Comparison of ENCODE assay signal across 13 mouse cellular contexts in the genomic region with DNA sequence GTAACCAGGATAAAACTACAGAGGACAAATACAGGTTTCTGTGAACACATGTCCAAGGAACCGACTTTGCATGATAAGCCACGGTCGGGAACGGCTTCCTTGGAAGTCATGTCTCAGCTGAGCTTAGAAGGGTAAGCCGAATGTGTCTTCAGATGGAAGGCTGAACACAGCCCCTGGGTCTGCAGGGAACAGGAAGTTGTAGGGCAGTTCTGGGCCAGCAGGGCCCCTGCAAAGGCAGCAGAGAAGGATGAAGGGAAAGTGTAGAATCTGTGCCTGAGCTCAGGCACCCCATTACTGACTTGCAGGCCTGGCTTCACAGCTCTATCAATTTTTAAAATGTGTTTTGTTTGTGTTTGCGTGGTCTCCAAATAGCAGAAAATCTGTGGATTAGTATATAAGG. TPM values are rescaled to one million over a fixed set of nuclear protein-coding genes. Genes with fewer than 3 reads are reported as not detected.
A peak's percentile ranks its signal among the peaks of the same experiment; 100 is the strongest.
DNase-seq lines count a peak whose midpoint lies in the region; ATAC-seq lines count a peak whose summit lies in the region.
"Had no signal": no experiment of that assay in that cellular context is flagged by ENCODE, and none has a peak within 500 bp of the region (broad histone marks: within the 10 kb centered on the region; RNA-seq: fewer than 3 reads in every experiment).

No protein-coding gene starts in this region.

- peaks cover 42% of the 10 kb centered on the region for H3K4me1 ChIP-seq in heart, embryonic 10.5 days
- H3K4me1 ChIP-seq in lung, embryonic 16.5 days (replicated peaks; ENCODE audit: control insufficient read depth, insufficient read depth, low read length) = peaks cover 9% of the 10 kb centered on the region; the same call in 1 of the 2 replicates

- H3K27me3 ChIP-seq in heart, embryonic 10.5 days (ENCODE audit: insufficient read depth, poor library complexity, severe bottlenecking) = no peaks in the 10 kb centered on the region
- H3K27me3 ChIP-seq in lung, embryonic 16.5 days (ENCODE audit: control insufficient read depth, insufficient read depth, low read depth, low read length) = no peaks in the 10 kb centered on the region
- H3K27me3 ChIP-seq: CH12.LX; embryonic facial prominence, embryonic 15.5 days had no signal

- H3K9ac ChIP-seq in lung, embryonic 16.5 days (ENCODE audit: low read length) = no peak overlapping the region; the same call in 1 of the 2 replicates
- H3K9ac ChIP-seq: embryonic facial prominence, embryonic 15.5 days; lung, embryonic 14.5 days had no signal

- H3K4me2 ChIP-seq in lung, embryonic 16.5 days (ENCODE audit: low read depth, low read length) = no peak overlapping the region
- H3K4me2 ChIP-seq: embryonic facial prominence, embryonic 15.5 days; lung, embryonic 14.5 days had no signal

- H3K27ac ChIP-seq in heart, embryonic 10.5 days = peak overlapping the region; percentile 53; the same call in 1 of the 2 replicates
- H3K27ac ChIP-seq in lung, embryonic 16.5 days (ENCODE audit: low read length) = peak overlapping the region; percentile 56; the same call in 1 of the 2 replicates
- H3K27ac ChIP-seq: embryonic facial prominence, embryonic 15.5 days had no signal

- H3K9me3 ChIP-seq in heart, embryonic 10.5 days = no peaks in the 10 kb centered on the region
- no peaks in the 10 kb centered on the region for H3K9me3 ChIP-seq in lung, embryonic 16.5 days (ENCODE audit: control insufficient read depth, low read length)
- H3K9me3 ChIP-seq: embryonic facial prominence, embryonic 15.5 days had no signal

- no peaks in the 10 kb centered on the region for H3K36me3 ChIP-seq in heart, embryonic 10.5 days
- no peaks in the 10 kb centered on the region for H3K36me3 ChIP-seq in lung, embryonic 16.5 days (ENCODE audit: control insufficient read depth, insufficient read depth, low read length)
- H3K36me3 ChIP-seq: embryonic facial prominence, embryonic 15.5 days had no signal

- no peak for ATAC-seq in lung, embryonic 16.5 days (ENCODE audit: low read depth)
- ATAC-seq in inflammation-experienced regulatory T-cells, adult 6 months = peak; percentile 18

- no peak overlapping the region for H3K4me3 ChIP-seq in heart, embryonic 10.5 days
- H3K4me3 ChIP-seq in lung, embryonic 16.5 days (ENCODE audit: low read length) = no peak overlapping the region
- H3K4me3 ChIP-seq: embryonic facial prominence, embryonic 15.5 days had no signal

- no peak for DNase-seq in heart, embryonic 10.5 days (ENCODE audit: low spot score)
- DNase-seq in heart, postnatal 4 days = no peak
- DNase-seq in lung, postnatal 4 days = no peak
- peak; percentile 57 for DNase-seq in thymus, postnatal 0 days (ENCODE audit: low spot score)
- DNase-seq in layer of hippocampus, postnatal 25 days (ENCODE audit: extremely low spot score in 1 of 2, low spot score in 1 of 2) = no peak
- no peak for DNase-seq in ovary, adult 18-20 months (ENCODE audit: low spot score)
- DNase-seq: gastrocnemius, postnatal 10 days; layer of hippocampus, postnatal 36 days; lung, embryonic 14.5 days had no signal

- 66% methylated on average over 6 of the region's 6 CpGs for WGBS in heart, embryonic 10.5 days
- 62% methylated on average over 6 of the region's 6 CpGs for WGBS in lung, embryonic 16.5 days

RNA-seq across cellular contexts. Expression of a gene that starts 22.2 kb away (rescaled TPM):
- polyA plus RNA-seq in heart, embryonic 10.5 days (2016; fragmentation: Nextera tagmentation; extraction: Ambion mirVana) = not detected in 2 replicates
- total RNA-seq in heart, postnatal 4 days (2021) = not detected
- polyA plus RNA-seq in lung, embryonic 16.5 days (2015; fragmentation: Nextera tagmentation; extraction: Ambion mirVana) = not detected in 2 replicates
- not detected for polyA plus RNA-seq in inflammation-experienced regulatory T-cells, adult 6 months (2017; shearing (Covaris generic))
- not detected in 2 replicates for polyA plus RNA-seq in thymus, postnatal 0 days (2015; fragmentation: Nextera tagmentation; extraction: Ambion mirVana)
- total RNA-seq in layer of hippocampus, postnatal 25 days (2021) = not detected
- total RNA-seq: CH12.LX; gastrocnemius, postnatal 10 days; layer of hippocampus, postnatal 36 days had no signal
- polyA plus RNA-seq: embryonic facial prominence, embryonic 15.5 days; lung, embryonic 14.5 days had no signal
